Mouse (Mus musculus): ENCODE results near the gene Gm17455. TPM values are rescaled to one million over a fixed set of nuclear protein-coding genes. Genes with fewer than 3 reads are reported as not detected.

The Gm17455 gene
- polyA plus RNA-seq, 1 experiment, result 20.5 TPM

GRCm38 (mm10) chr10:60363426-60363825 is 36.1 kb upstream of the Gm17455 start:
- TF ChIP-seq POLR2AphosphoS2 (IDR thresholded peaks at IDR 0.05; ENCODE audit: insufficient read length, low read depth) (no peak), SRF (IDR thresholded peaks at IDR 0.05; ENCODE audit: control insufficient read depth, insufficient read length, low read depth) (no peak), TCF3 (IDR thresholded peaks at IDR 0.05; ENCODE audit: insufficient read length, low read depth) (no peak), MYOG (IDR thresholded peaks at IDR 0.05; ENCODE audit: control insufficient read depth in 1 of 3, insufficient read depth in 1 of 3, insufficient read length in 2 of 3, low read depth in 2 of 3) (no peak), USF1 (IDR thresholded peaks at IDR 0.05; ENCODE audit: low read depth) (no peak), POLR2A (IDR thresholded peaks at IDR 0.05; ENCODE audit: insufficient read length, low read depth) (no peak), REST (IDR thresholded peaks at IDR 0.05; ENCODE audit: insufficient read depth, insufficient read length) (no peak), MAX (IDR thresholded peaks at IDR 0.05; ENCODE audit: low read depth) (no peak), MYOD1 (IDR thresholded peaks at IDR 0.05; ENCODE audit: control insufficient read depth in 1 of 3, insufficient read length in 2 of 3, low read depth in 2 of 3) (no peak), CEBPB (IDR thresholded peaks at IDR 0.05; ENCODE audit: insufficient read depth, poor library complexity, severe bottlenecking) (no peak), E2F4 (IDR thresholded peaks at IDR 0.05; ENCODE audit: insufficient read depth) (no peak), TCF12 (IDR thresholded peaks at IDR 0.05; ENCODE audit: insufficient read depth, poor library complexity, severe bottlenecking) (no peak)
- H3ac ChIP-seq (ENCODE audit: control insufficient read depth, insufficient read length), result no peak overlapping the region
- no peaks in the 10 kb centered on the region for H3K27me3 ChIP-seq (ENCODE audit: control insufficient read depth, insufficient read depth, insufficient read length)
- no peaks in the 10 kb centered on the region for H3K36me3 ChIP-seq (ENCODE audit: control insufficient read depth, insufficient read depth)
- no peak overlapping the region for H3K4me3 ChIP-seq
- H3K4me2 ChIP-seq (ENCODE audit: low read depth), result no peak overlapping the region
- no peaks in the 10 kb centered on the region for H3K79me2 ChIP-seq (ENCODE audit: control insufficient read depth, insufficient read depth)

DNA sequence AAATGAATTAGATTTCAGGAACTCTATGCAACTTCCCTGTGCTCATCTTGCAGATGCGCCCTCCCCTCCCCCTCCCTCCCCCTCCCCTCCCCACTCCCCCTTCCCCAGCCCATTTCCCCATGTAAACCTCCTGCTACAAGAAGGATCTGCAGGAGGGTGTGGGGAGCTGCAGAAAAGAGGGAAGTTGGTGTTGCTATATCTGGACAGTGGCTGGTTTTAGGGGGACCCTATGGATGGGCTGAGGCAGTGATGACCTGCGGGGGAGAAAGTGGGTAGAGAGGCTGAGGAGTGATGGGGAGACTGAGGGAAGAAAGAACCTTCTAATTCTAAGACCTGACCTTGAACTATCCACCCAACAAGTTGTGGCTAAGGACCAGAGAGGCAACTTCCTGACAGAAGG is 32.4 kb upstream of the Gm17455 start:
- no peaks in the 10 kb centered on the region for H3K36me3 ChIP-seq (ENCODE audit: control insufficient read depth, insufficient read depth)
- TF ChIP-seq POLR2AphosphoS2 (IDR thresholded peaks at IDR 0.05; ENCODE audit: insufficient read length, low read depth) (no peak), REST (IDR thresholded peaks at IDR 0.05; ENCODE audit: insufficient read depth, insufficient read length) (no peak), USF1 (IDR thresholded peaks at IDR 0.05; ENCODE audit: low read depth) (no peak), SRF (IDR thresholded peaks at IDR 0.05; ENCODE audit: control insufficient read depth, insufficient read length, low read depth) (no peak), MYOD1 (IDR thresholded peaks at IDR 0.05; ENCODE audit: control insufficient read depth in 1 of 3, insufficient read length in 2 of 3, low read depth in 2 of 3) (no peak), TCF3 (IDR thresholded peaks at IDR 0.05; ENCODE audit: insufficient read length, low read depth) (no peak), CEBPB (IDR thresholded peaks at IDR 0.05; ENCODE audit: insufficient read depth, poor library complexity, severe bottlenecking) (no peak), POLR2A (IDR thresholded peaks at IDR 0.05; ENCODE audit: insufficient read length, low read depth) (no peak), E2F4 (IDR thresholded peaks at IDR 0.05; ENCODE audit: insufficient read depth) (no peak), MYOG (IDR thresholded peaks at IDR 0.05; ENCODE audit: control insufficient read depth in 1 of 3, insufficient read depth in 1 of 3, insufficient read length in 2 of 3, low read depth in 2 of 3) (no peak), MAX (IDR thresholded peaks at IDR 0.05; ENCODE audit: low read depth) (no peak), TCF12 (IDR thresholded peaks at IDR 0.05; ENCODE audit: insufficient read depth, poor library complexity, severe bottlenecking) (no peak)
- no peaks in the 10 kb centered on the region for H3K79me2 ChIP-seq (ENCODE audit: control insufficient read depth, insufficient read depth)
- no peak overlapping the region for H3ac ChIP-seq (ENCODE audit: control insufficient read depth, insufficient read length)
- no peaks in the 10 kb centered on the region for H3K27me3 ChIP-seq (ENCODE audit: control insufficient read depth, insufficient read depth, insufficient read length)
- H3K4me3 ChIP-seq, result no peak overlapping the region
- H3K4me2 ChIP-seq (ENCODE audit: low read depth), result no peak overlapping the region

GRCm38 (mm10) chr10:60367904-60368303 is 31.6 kb upstream of the Gm17455 start:
- no peak overlapping the region for H3K4me3 ChIP-seq
- no peaks in the 10 kb centered on the region for H3K36me3 ChIP-seq (ENCODE audit: control insufficient read depth, insufficient read depth)
- no peaks in the 10 kb centered on the region for H3K27me3 ChIP-seq (ENCODE audit: control insufficient read depth, insufficient read depth, insufficient read length)
- H3K4me2 ChIP-seq (ENCODE audit: low read depth), result no peak overlapping the region
- no peak for TF ChIP-seq TCF3 (IDR thresholded peaks at IDR 0.05; ENCODE audit: insufficient read length, low read depth)
- no peak for TF ChIP-seq POLR2AphosphoS2 (IDR thresholded peaks at IDR 0.05; ENCODE audit: insufficient read length, low read depth)
- TF ChIP-seq POLR2A (IDR thresholded peaks at IDR 0.05; ENCODE audit: insufficient read length, low read depth), result no peak
- TF ChIP-seq SRF (IDR thresholded peaks at IDR 0.05; ENCODE audit: control insufficient read depth, insufficient read length, low read depth), result no peak
- TF ChIP-seq REST (IDR thresholded peaks at IDR 0.05; ENCODE audit: insufficient read depth, insufficient read length), result no peak
- no peak for TF ChIP-seq USF1 (IDR thresholded peaks at IDR 0.05; ENCODE audit: low read depth)
- no peak for TF ChIP-seq CEBPB (IDR thresholded peaks at IDR 0.05; ENCODE audit: insufficient read depth, poor library complexity, severe bottlenecking)
- TF ChIP-seq MAX (IDR thresholded peaks at IDR 0.05; ENCODE audit: low read depth), result no peak
- TF ChIP-seq E2F4 (IDR thresholded peaks at IDR 0.05; ENCODE audit: insufficient read depth), result no peak
- no peak for TF ChIP-seq TCF12 (IDR thresholded peaks at IDR 0.05; ENCODE audit: insufficient read depth, poor library complexity, severe bottlenecking)
- TF ChIP-seq MYOD1 (IDR thresholded peaks at IDR 0.05; ENCODE audit: control insufficient read depth in 1 of 3, insufficient read length in 2 of 3, low read depth in 2 of 3), result no peak
- TF ChIP-seq MYOG (IDR thresholded peaks at IDR 0.05; ENCODE audit: control insufficient read depth in 1 of 3, insufficient read depth in 1 of 3, insufficient read length in 2 of 3, low read depth in 2 of 3), result no peak
- no peaks in the 10 kb centered on the region for H3K79me2 ChIP-seq (ENCODE audit: control insufficient read depth, insufficient read depth)
- no peak overlapping the region for H3ac ChIP-seq (ENCODE audit: control insufficient read depth, insufficient read length)

GRCm38 (mm10) chr10:60369405-60369804 is 30.1 kb upstream of the Gm17455 start:
- H3K36me3 ChIP-seq (ENCODE audit: control insufficient read depth, insufficient read depth), result no peaks in the 10 kb centered on the region
- no peak overlapping the region for H3K4me2 ChIP-seq (ENCODE audit: low read depth)

More at GRCm38 (mm10) chr10:60369405-60369804, 30.1 kb upstream of the Gm17455 start:
- Histone ChIP-seq H3K27me3 (ENCODE audit: control insufficient read depth, insufficient read depth, insufficient read length) (no peaks in the 10 kb centered on the region), H3K4me3 (no peak overlapping the region), H3ac (ENCODE audit: control insufficient read depth, insufficient read length) (no peak overlapping the region), H3K79me2 (ENCODE audit: control insufficient read depth, insufficient read depth) (no peaks in the 10 kb centered on the region)
- TF ChIP-seq USF1 (IDR thresholded peaks at IDR 0.05; ENCODE audit: low read depth) (no peak), MAX (IDR thresholded peaks at IDR 0.05; ENCODE audit: low read depth) (no peak), E2F4 (IDR thresholded peaks at IDR 0.05; ENCODE audit: insufficient read depth) (no peak), MYOD1 (IDR thresholded peaks at IDR 0.05; ENCODE audit: control insufficient read depth in 1 of 3, insufficient read length in 2 of 3, low read depth in 2 of 3) (no peak), POLR2AphosphoS2 (IDR thresholded peaks at IDR 0.05; ENCODE audit: insufficient read length, low read depth) (no peak), POLR2A (IDR thresholded peaks at IDR 0.05; ENCODE audit: insufficient read length, low read depth) (no peak), TCF3 (IDR thresholded peaks at IDR 0.05; ENCODE audit: insufficient read length, low read depth) (no peak), MYOG (IDR thresholded peaks at IDR 0.05; ENCODE audit: control insufficient read depth in 1 of 3, insufficient read depth in 1 of 3, insufficient read length in 2 of 3, low read depth in 2 of 3) (no peak), REST (IDR thresholded peaks at IDR 0.05; ENCODE audit: insufficient read depth, insufficient read length) (no peak), SRF (IDR thresholded peaks at IDR 0.05; ENCODE audit: control insufficient read depth, insufficient read length, low read depth) (no peak), CEBPB (IDR thresholded peaks at IDR 0.05; ENCODE audit: insufficient read depth, poor library complexity, severe bottlenecking) (no peak), TCF12 (IDR thresholded peaks at IDR 0.05; ENCODE audit: insufficient read depth, poor library complexity, severe bottlenecking) (no peak)
